Mouse (Mus musculus) embryonic facial prominence, embryonic 10.5 days (tissue): ENCODE measurements around the gene Hivep2. TPM values are rescaled to one million over a fixed set of nuclear protein-coding genes. Genes with fewer than 3 reads are reported as not detected.

Experiments
- DNase-seq: peaks from one replicate; pipeline ENCODE4 v3.0.0-alpha.2; 2017; ENCODE audit warnings: low spot score
- H3K27ac ChIP-seq: fragments of 300-500 bp; sonication (generic); replicated peaks from 2 replicates; pipeline ENCODE4 v1.5.1; 2016; ENCODE audit warnings: mild to moderate bottlenecking
- H3K27me3 ChIP-seq: fragments of 300-500 bp; sonication (generic); replicated peaks from 2 replicates; pipeline ENCODE4 v1.6.1; 2016; ENCODE audit warnings: low read depth, mild to moderate bottlenecking; ENCODE audit not compliant: poor library complexity, severe bottlenecking
- H3K36me3 ChIP-seq: fragments of 300-500 bp; sonication (generic); replicated peaks from 2 replicates; pipeline ENCODE4 v1.6.1; 2016; ENCODE audit warnings: mild to moderate bottlenecking, moderate library complexity
- H3K4me1 ChIP-seq: fragments of 300-500 bp; sonication (generic); 2 replicates; pipeline ENCODE4 v1.6.1; 2016
- H3K4me3 ChIP-seq: fragments of 300-500 bp; sonication (generic); 2 replicates; pipeline ENCODE4 v1.5.1; 2016; ENCODE audit warnings: mild to moderate bottlenecking, moderate library complexity
- H3K9me3 ChIP-seq: fragments of 300-500 bp; sonication (generic); 2 replicates; pipeline ENCODE4 v1.6.1; 2016; ENCODE audit warnings: mild to moderate bottlenecking
- WGBS: fragments of 180-500 bp; shearing (Covaris S2); methylation state at CpG from one replicate; pipeline ENCODE4 v1.1.7; 2016; 5-methylcytosine and 5-hydroxymethylcytosine counted together
- polyA plus RNA-seq: library from polyadenylated mRNA; unstranded; fragments of >200 nt; fragmentation: Nextera tagmentation; extraction: Ambion mirVana; gene quantifications from 2 replicates; pipeline ENCODE4 v1.2.1, GENCODE M21; 2016

The Hivep2 gene
- polyA plus RNA-seq, 1 experiment from 2014 or later = 1.9 TPM

DNA sequence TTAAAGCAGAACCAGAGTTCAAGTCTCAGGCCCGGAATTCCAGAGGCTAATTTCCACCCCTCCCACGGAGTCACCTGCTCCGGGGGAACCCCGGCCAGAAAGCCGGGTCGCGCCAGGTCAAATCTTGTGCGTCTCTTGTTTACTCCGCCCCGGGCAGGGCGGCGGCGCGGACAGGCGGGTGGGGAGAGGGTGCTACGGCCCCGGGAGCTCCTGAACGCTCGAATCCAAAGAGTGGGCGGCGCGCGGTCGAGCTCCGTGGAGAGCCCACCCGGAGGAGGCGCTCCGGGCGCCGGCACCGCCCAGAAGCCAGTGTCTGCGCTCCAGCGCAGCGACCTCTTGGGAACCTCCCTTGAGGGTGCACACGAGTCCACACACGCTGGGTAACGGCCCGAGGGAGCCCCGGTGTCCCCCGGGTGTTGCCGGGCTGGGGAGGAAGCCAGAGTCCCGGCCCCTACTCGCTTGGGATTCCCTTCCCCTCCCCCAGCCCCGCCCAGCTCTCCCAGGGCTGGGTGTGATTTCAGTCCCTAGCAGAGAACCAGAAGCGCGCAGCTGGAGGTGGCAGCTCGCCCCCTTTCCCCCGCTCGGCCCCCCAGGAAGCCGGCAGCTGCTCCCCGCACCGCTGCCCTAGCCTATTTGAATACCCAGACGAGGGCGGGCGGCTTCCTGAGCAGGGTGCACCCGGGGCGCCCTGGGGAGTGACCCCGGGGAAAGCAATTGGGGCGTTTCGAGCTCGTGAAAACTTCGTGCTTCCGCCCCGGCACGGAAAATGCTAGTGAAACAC, 1.2 kb upstream of the Hivep2 start:
- WGBS = under 1% methylated on average over 65 of the region's 65 CpGs
- peaks cover 27% of the 10 kb centered on the region for H3K4me1 ChIP-seq
- peak overlapping the region; percentile 80 for H3K4me3 ChIP-seq
- no peaks in the 10 kb centered on the region for H3K9me3 ChIP-seq
- H3K36me3 ChIP-seq = no peaks in the 10 kb centered on the region
- H3K27me3 ChIP-seq = peaks cover 32% of the 10 kb centered on the region
- peak; percentile 73 for DNase-seq
- H3K27ac ChIP-seq = peak overlapping the region; percentile 92

DNA sequence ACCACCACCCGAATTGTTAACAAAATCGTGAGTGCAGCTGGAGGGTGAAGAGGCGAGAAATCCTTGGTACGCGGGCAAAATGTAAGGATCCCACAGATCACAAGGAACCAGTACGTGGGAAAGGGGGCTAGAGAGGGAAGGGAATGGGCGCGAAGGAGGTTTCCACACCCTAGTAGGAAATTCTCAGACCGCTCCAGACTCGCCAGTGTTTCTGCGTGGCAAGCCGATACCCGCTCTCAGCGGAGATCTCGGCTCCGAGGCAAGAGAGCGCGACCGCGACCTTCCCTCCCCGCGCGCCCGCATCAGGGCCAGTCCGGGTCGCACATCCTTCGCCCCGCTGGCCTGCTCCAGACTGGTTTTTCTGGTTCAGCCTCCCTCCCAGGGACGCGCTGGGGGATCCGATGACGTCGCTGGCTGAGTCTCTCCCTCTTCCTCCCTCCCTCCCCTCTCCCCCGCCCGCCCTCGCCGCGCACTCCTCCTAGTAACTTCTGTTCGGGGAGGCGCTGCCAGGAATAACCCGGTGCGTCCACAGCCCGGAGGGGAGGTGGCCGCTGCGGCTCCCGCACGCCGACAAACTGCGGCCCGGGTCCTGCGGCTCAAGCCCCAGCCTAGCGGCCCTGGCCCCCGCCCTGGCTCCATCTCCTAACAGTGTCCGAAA, 430 bp upstream of the Hivep2 start:
- peak overlapping the region; percentile 92 for H3K27ac ChIP-seq
- peak overlapping the region; percentile 80 for H3K4me3 ChIP-seq
- under 1% methylated on average over 54 of the region's 54 CpGs for WGBS
- H3K27me3 ChIP-seq = peaks cover 32% of the 10 kb centered on the region
- H3K36me3 ChIP-seq = no peaks in the 10 kb centered on the region
- H3K4me1 ChIP-seq = peaks cover 27% of the 10 kb centered on the region
- no peaks in the 10 kb centered on the region for H3K9me3 ChIP-seq
- DNase-seq = peak; percentile 93

DNA sequence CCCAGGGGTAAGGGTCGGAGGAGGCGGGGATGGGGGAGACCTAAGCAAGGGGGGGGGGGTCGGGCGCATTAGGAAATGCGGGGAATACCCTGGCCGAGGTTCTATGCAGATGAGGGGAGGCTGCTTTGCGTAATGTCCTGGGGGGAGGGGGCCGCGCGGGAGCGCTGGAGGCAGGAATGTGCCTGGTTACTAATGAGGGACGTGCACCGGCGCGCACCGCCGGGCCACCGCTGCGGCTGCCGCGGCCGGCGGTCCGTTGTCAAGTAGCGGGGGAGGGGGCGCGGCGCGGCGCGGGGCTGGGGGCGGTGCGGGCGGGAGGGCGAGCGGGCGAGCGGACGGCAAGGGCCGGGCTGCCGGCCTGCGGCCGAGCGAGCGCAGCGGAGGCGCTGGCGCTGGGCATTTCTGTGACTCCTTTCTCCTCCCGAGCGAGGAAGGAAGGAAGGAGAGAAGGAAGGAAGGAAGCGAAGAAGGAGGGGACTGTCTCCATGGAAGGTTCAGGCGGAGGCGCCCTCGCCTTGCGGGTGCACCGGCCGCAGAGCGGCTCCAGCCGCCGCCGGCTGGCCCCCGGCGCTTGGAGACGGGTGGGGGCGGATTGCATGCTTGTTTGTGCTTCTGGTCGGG, 1.1 kb downstream of the Hivep2 start:
- Histone ChIP-seq H3K27me3 (peaks cover 32% of the 10 kb centered on the region), H3K9me3 (no peaks in the 10 kb centered on the region), H3K4me1 (peaks cover 27% of the 10 kb centered on the region), H3K27ac (peak overlapping the region; percentile 92), H3K4me3 (peak overlapping the region; percentile 80), H3K36me3 (no peaks in the 10 kb centered on the region)
- peak; percentile 83 for DNase-seq
- under 1% methylated on average over 65 of the region's 66 CpGs for WGBS

DNA sequence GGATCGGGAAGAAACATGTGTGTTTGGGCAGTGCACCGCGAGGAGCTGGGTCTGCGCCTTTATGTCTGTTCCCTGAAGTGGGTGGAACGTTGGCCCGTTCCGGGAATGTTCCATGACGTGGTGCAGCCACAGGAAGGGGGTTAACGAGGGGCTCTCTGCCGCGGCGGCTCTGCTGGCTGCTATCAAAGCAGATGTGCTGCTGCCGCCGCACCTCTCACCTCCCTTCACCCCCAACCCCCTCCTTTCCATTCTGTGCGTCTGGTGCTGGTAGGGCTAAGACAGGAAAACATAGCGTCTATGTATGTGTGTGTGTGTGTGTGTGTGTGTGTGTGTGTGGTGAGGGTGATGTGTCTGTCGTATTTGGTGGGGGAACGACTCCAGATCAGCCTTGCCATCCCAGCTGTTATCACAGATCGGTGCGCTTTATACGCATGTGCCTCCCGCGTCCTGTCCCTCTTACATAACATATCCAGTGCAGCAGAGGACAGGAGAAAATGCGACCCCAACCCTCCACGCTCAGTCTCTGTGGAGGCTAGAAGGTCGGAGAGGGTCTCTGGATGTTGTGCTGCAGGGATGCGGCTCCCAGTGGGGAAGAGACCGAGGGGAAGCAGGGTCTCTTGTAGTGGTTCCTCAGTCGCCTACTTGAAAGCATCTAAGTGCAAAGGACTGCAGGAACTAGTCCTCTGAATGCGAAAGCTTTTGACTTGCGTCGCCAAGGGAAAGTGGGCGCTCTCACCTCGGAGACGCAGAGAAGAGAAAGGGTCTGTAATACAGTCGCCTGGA, 1.8 kb downstream of the Hivep2 start:
- Histone ChIP-seq H3K36me3 (no peaks in the 10 kb centered on the region), H3K4me3 (peak overlapping the region; percentile 80), H3K9me3 (no peaks in the 10 kb centered on the region), H3K27ac (peak overlapping the region; percentile 92), H3K27me3 (peaks cover 25% of the 10 kb centered on the region), H3K4me1 (peaks cover 27% of the 10 kb centered on the region)
- under 1% methylated on average over 36 of the region's 36 CpGs for WGBS
- peak; percentile 79 for DNase-seq

DNA sequence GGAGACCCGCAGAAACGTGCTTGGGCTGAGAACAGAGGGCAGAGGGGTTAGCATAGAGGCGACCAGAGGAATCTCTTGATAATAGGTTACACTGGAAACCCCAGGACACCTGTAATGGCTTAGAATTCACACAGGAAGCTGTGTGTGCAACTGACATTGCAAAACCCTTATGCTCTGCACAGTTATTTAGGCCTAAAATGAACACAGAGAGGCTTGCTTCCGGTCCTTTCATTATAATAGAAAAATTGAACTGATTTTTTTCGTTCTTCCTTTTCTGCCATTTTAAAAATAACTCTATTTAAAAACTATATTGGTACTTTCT, 2.3 kb downstream of the Hivep2 start:
- Histone ChIP-seq H3K4me1 (peaks cover 27% of the 10 kb centered on the region), H3K4me3 (peak overlapping the region; percentile 80), H3K27ac (peak overlapping the region; percentile 92), H3K27me3 (peaks cover 20% of the 10 kb centered on the region), H3K9me3 (no peaks in the 10 kb centered on the region), H3K36me3 (no peaks in the 10 kb centered on the region)
- 10% methylated on average over 5 of the region's 5 CpGs for WGBS
- no peak for DNase-seq

DNA sequence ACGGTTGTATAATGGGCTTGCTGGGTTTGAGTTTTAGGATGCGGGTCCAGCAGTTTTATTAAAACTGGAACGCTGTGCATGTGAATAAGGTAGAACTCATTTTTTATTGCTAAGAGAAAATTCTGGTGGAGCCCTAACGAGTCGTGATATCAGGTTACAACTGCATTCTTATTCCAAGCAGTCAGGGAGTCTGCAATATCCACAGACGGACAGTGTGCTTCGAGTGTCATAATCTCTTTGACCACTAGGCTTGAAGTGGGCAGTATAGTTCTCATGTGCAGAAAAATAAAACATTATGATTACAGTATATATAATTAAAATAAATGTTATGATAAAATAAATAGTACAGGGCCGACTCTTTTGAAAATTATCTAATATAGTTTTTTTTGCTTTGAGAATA, 3.1 kb downstream of the Hivep2 start:
- 17% methylated on average over 8 of the region's 8 CpGs for WGBS
- H3K9me3 ChIP-seq = no peaks in the 10 kb centered on the region
- no peaks in the 10 kb centered on the region for H3K36me3 ChIP-seq
- peaks cover 26% of the 10 kb centered on the region for H3K4me1 ChIP-seq
- no peak overlapping the region for H3K4me3 ChIP-seq
- DNase-seq = peak; percentile 40
- H3K27me3 ChIP-seq = peaks cover 12% of the 10 kb centered on the region; the same call in 1 of the 2 replicates
- no peak overlapping the region for H3K27ac ChIP-seq

DNA sequence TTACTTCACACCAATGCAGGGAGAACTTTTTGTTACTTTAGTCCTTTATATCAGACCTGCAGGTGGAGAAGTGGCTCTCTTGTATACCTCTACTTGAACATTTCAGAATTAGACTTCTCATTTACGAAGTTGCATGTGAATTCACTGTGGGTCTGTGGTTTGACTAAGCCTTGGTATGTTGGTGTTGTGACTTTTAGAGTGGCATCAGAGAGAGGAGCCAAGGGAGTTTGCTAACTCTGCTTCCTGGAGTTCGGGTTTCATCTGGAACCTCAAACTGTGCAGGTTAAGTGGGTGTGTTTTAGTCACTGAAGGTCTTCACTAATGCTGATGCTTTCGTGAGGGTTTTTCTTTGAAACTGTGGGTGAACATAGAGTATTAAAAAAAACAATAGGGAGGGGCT, 4.4 kb downstream of the Hivep2 start:
- Histone ChIP-seq H3K4me3 (no peak overlapping the region), H3K4me1 (peaks cover 20% of the 10 kb centered on the region), H3K27me3 (0 out of 2 replicates have a peak, but pooled peaks cover 4% of the 10 kb centered on the region), H3K9me3 (no peaks in the 10 kb centered on the region), H3K27ac (no peak overlapping the region), H3K36me3 (no peaks in the 10 kb centered on the region)
- DNase-seq = no peak
- WGBS = 76% methylated on average over 3 of the region's 3 CpGs

DNA sequence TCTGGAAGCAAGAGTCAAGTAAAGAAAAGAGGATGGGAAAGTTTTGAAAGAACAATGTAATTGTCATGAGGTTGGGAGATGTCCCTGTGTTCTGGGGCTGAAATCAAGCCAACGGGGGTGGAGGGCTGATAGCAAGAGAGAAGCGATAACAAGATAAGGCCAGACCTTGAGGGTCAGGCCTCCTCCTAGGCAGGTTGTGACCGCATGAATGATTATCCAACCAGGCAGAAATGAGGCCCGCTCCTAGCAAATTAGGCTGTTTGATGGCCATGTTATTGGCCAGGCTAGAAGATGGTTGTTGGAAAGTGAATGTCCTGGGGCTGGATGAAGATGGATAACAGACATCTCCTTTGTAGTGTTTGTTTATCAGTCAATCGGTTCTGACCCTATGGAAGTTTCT, 5.4 kb downstream of the Hivep2 start:
- 63% methylated on average over 5 of the region's 5 CpGs for WGBS
- no peaks in the 10 kb centered on the region for H3K36me3 ChIP-seq
- no peak overlapping the region for H3K4me3 ChIP-seq
- 0 out of 2 replicates have a peak, but pooled peaks cover 4% of the 10 kb centered on the region for H3K27me3 ChIP-seq
- H3K4me1 ChIP-seq = peaks cover 24% of the 10 kb centered on the region
- H3K27ac ChIP-seq = no peak overlapping the region
- no peak for DNase-seq
- H3K9me3 ChIP-seq = no peaks in the 10 kb centered on the region

DNA sequence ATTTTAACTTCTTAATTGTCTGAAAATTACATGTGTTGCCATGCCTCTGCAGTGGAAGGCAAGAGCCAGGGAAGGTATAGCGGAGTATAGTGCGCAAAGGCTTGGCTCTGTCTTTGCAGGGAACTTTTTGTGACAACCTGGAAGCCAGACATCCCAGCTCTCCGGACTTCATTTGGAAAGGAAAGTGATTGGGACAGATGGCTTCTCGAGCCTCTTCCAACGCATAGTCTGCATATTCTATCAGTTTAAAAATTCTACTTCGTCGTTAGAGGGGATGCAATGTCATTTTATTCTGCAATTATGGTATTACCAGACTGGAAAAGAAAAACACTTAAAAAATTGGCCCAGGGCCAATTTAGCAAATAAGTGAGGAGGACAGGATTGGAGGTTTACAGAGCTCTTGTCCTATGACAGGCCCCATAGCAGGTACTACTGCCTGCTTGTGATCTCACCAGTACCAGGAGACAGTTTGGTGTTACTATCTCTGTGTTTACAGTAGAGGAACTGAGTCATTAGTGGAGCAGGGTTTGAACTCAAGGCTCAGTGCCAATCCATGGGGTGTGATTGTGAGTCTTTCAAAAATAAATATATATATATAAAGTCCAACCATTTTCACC, 7.8 kb downstream of the Hivep2 start:
- Histone ChIP-seq H3K27ac (no peak overlapping the region), H3K4me3 (no peak overlapping the region), H3K9me3 (no peaks in the 10 kb centered on the region), H3K4me1 (peaks cover 11% of the 10 kb centered on the region; the same call in 1 of the 2 replicates), H3K36me3 (no peaks in the 10 kb centered on the region), H3K27me3 (0 out of 2 replicates have a peak, but pooled peaks cover 1% of the 10 kb centered on the region)
- WGBS = 85% methylated on average over 7 of the region's 7 CpGs
- DNase-seq = no peak

DNA sequence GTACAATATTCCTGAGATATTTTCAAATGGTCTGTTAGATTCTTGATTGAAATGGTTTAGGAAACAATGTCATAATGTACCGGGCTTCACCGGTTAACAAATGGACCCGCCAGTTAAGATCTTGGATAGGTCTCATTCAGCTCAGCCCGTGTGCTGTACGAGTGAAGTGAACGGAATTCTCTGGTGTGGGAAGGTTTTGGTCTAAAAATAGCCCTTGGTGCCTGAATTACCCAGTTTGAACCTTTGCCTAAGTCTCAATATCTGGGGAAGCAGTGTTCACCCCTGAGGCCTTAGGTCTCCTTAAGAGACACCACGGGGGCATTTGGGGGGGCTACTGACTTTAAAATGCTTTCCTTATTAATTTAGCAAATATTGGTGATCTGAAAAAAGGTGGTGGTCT, 8.6 kb downstream of the Hivep2 start:
- Histone ChIP-seq H3K4me3 (no peak overlapping the region), H3K4me1 (peaks cover 8% of the 10 kb centered on the region; the same call in 1 of the 2 replicates), H3K36me3 (no peaks in the 10 kb centered on the region), H3K27me3 (no peaks in the 10 kb centered on the region), H3K27ac (no peak overlapping the region), H3K9me3 (no peaks in the 10 kb centered on the region)
- WGBS = 77% methylated on average over 7 of the region's 7 CpGs
- no peak for DNase-seq

DNA sequence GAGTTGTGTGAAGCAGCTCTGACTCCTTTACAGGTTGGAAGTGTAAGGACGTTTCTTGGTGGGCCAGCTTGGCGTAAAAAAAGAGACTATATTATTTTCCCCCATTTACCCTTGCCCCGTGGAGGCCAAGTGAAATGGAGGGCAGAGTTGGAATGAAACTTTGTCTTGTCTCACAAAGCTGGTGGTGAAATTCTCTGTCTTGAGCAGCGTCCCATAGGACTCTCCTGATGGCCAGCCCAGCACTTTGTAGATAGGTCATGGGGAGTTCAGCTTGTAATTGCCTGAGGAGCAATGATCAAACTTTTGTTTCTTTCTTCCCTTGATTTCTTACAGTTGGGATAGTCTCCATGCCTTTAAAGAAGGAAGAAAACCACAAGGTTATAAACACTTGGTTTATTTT, 10.0 kb downstream of the Hivep2 start:
- no peaks in the 10 kb centered on the region for H3K36me3 ChIP-seq
- H3K27ac ChIP-seq = no peak overlapping the region
- H3K9me3 ChIP-seq = no peaks in the 10 kb centered on the region
- H3K4me3 ChIP-seq = no peak overlapping the region
- WGBS = 64% methylated on average over 4 of the region's 4 CpGs
- H3K27me3 ChIP-seq = no peaks in the 10 kb centered on the region
- H3K4me1 ChIP-seq = peaks cover 8% of the 10 kb centered on the region; the same call in 1 of the 2 replicates
- no peak for DNase-seq

DNA sequence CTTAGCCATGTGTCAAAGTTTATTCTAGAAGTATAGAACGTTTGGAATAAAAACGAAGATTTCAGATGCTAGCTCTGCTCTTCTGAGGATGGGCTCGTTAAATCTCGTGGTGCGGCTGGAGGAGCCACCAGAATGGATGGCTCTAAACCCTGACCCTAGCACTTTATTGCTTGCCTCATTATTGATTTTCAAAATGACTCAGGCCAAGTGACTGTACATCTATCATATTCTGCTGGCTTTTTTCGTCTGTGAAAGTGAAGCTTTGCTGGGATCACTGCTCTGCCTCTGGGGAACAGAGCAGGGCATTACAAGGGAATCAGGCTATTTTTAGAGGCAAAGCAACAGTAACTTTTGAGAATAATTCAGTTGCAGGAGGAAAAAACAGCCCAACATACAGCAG, 10.4 kb downstream of the Hivep2 start:
- Histone ChIP-seq H3K4me3 (no peak overlapping the region), H3K36me3 (no peaks in the 10 kb centered on the region), H3K9me3 (no peaks in the 10 kb centered on the region), H3K27me3 (no peaks in the 10 kb centered on the region), H3K27ac (no peak overlapping the region), H3K4me1 (peaks cover 8% of the 10 kb centered on the region; the same call in 1 of the 2 replicates)
- DNase-seq = no peak
- 75% methylated on average over 6 of the region's 6 CpGs for WGBS
